Mouse (Mus musculus) gastrocnemius, postnatal 36 days (tissue): ENCODE measurements around the gene Prss33. TPM values are rescaled to one million over a fixed set of nuclear protein-coding genes. Genes with fewer than 3 reads are reported as not detected.

Experiments used
- DNase-seq, 2 experiments: peaks; one replicate each; pipeline ENCODE4 v3.0.0; 2022
- intact Hi-C: fragments of 180-260 bp; cut with DNase I; formaldehyde crosslinking; loops from one replicate; pipeline ENCODE4 v1.15.1; 2025
- microRNA-seq, 2 experiments: library from miRNA; unstranded; fragments of <30 nt; microRNA quantifications; one replicate each; pipeline ENCODE4 v1.2.0; 2021
- total RNA-seq, 2 experiments: library from RNA; stranded (reverse); gene quantifications; 2 replicates each; pipeline ENCODE4 v1.2.3; 2021

The Prss33 gene
- total RNA-seq, 2 experiments from 2014 or later, result not detected

DNA sequence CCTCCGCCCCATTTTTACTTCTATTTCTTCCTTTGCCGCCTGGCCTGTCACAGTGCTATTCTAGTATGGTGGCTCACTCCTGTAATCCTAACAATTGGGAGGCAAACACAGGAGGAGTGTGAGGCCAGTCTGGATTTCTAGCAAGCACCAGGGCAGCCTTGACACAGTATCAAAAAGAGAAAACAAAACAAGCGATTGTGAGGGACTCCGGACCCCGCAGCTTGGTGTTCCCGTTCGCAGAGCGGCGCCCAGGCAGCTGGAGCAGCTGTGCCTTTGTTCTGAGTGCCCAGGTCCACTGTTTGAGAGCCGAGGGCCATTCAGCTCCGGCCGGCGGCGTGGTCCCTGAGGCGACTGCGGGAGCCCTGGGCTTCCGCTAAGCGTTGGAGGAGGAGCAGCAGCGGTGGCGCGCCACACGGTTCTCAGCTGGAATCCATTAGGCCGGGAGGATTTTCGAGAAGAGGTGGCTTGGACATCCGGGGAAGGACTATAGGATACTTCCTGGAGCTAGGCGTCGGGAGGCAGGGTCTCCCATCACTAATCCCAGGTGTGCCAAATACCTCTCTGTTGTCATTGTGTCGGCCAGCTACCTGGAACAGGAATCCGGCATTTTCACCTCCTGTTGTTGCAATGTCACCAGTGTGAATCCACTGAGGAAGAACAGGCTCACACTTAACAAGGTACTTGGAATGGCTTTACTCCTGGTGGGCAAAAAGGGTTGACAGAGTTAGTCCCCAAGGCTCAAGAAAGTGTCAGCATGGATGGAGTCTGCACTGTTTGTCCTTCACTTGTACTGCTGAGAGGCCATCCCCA lies 45.4 kb downstream of the Prss33 start, which contains the start of gene Srrm2:
Srrm2 (plus strand) TSS at position 264 of the 810 bp plus-strand sequence.
- DNase-seq, result peak; percentile 43 to 45
- intact Hi-C loops, result no loop called here

DNA sequence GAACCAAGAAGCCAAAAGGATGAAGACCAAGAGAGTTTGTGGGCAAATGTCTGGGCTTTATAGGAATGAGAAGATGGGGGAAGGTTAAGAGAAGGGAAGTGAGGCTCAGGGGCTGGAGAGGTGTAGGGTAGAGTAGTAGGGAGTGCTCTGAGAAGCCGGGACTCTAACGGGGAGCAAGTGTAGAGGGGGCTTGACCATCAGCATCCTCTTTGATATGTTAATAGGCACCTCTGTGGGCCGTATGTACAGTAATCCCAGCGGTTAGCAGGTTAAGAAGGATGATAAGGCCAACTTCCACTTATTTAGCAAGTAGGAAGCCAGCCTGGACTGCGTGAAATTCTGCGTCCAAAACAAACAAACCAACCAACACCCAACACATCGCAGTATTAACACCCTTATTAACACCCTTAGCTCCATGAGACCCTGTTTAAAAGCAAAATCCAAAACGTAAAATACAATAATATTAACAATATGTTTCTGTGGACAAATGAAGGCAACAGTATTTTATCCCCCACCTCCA lies 46.0 kb downstream of the Prss33 start:
- DNase-seq, result no peak
- intact Hi-C loops, result no loop called here

DNA sequence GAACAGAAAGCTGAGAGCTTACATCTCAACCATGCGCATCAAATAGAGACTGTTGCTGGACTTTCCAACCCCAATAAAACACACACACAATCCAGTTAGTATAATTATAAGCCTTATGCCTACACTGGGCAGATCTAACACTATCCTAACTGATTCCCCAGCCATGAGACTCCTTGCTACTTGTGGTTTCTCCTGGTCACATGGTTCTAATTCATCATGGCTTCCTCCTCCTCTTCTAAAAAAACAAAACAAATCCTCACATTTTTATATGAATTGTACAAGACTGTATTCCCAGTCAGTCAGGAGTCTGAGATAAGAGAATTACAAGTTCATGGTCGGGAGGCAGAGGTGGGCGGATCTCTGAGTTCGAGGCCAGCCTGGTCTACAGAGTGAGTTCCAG lies 46.9 kb downstream of the Prss33 start:
- no peak for DNase-seq
- intact Hi-C loops, result no loop called here

DNA sequence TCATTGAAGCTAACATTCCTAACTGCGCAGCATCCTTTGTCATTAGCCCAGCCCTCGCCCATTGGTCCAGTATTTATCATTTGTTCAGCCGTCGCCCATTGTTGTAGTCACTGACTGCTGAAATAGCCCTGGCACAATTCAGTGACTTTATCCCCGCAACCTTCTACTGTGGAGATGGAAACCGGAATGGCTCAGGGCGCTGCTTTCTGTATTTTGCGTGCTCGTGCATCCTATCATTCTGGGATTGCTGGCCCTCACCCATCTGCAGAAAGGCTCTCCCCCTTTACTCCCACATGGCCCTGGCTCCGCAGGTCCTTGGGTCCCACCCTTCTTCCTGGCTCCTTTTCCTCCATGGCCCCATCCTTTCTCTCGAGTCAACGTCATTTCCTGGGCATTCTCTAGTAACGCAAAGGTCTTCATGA lies 49.3 kb downstream of the Prss33 start:
- intact Hi-C loops, result no loop called here
- DNase-seq, result no peak

DNA sequence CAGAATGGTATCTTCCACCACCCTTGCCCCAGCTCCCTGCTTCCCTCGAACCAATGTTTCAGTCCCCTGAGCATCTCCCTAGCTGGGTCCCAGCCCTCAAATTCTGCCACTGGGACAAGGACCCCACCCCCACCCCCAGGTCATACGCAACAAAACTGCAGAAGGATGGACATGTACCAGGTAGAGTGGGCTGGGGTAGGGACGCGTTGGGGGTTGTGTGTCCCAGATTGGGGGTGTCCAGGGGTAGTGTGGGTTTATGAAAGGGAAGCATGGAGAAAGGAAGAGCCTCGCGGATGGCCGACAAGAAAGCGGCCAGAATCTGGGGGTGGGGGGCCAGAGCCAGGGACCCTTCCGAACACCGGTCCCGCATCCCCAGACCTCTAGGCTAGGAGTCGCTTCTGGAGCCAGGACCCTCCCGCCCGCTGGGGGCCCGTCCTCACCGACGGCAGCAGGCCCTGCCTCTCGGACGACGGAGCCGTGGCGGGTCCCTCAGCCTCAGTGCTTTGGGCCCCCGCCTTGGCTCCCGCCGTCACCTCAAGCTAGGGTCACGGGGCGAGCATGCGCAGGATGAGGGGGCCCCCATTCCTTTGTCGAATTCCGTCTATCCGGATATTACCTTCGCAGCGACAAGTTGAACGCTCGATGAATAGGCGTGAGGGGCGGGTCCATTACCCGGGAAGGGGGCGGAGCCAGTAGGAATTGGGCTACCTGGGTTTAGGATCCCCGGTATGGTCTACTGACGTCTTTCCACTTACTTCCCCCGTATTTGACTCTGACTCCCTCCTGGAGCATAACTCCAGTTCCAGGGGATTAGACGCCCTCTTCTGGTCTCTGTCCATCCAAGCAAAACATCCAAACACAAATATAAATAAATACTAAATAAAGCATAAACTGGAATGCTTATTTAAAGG lies 50.0 kb downstream of the Prss33 start, which contains the start of gene Flywch2:
Flywch2 (minus strand) TSS at position 521 of the 911 bp plus-strand sequence.
- intact Hi-C loops, result no loop called here
- peak; percentile 34 to 39 for DNase-seq

DNA sequence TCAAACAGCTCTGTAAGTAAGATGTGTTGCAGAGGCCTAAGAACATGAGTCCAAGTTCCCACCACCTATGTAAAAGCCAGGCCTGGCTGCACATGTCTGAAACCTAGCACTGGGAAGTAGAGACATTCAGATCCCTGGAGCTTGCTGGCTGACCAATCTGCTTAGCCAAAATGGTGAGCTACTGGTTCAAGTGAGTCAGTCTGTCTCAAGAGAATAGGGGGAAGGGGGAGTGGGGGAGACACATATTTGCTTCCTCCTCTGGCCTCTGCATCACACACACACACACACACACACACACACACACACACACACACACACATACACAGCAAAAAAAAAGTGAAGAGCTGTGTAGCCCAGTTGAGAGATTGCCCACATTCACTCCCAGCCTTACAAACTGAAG lies 52.5 kb downstream of the Prss33 start:
- DNase-seq, result no peak
- intact Hi-C loops, result no loop called here

Small RNA genes lying within 50 kb of the gene (microRNA-seq; reads per million reads assigned to microRNA genes)
- gene Mir5125, result 0.74 to 2.5 reads per million in 2 experiments

Other genes with a start within 250 kb of the Prss33 start
- gene Zfp13, start 236.6 kb downstream of the Prss33 start, total RNA-seq, result 1 to 10 TPM; 1.5 to 1.8 TPM
- gene Zscan10, start 235.2 kb downstream of the Prss33 start, total RNA-seq, result not detected
- gene Mmp25, start 190.8 kb downstream of the Prss33 start, total RNA-seq, result not detected
- not detected for gene Bicdl2, start 175.6 kb downstream of the Prss33 start, total RNA-seq
- gene Hcfc1r1, start 162.5 kb downstream of the Prss33 start, total RNA-seq, result 100 to 1,000 TPM; 125 TPM
- 1 to 10 TPM; 7.6 to 9.2 TPM for gene Thoc6, start 162.2 kb downstream of the Prss33 start, total RNA-seq
- 10 to 100 TPM; 38.1 to 49.0 TPM for gene Tnfrsf12a, start 158.6 kb downstream of the Prss33 start, total RNA-seq
- not detected for gene Cldn6, start 156.8 kb downstream of the Prss33 start, total RNA-seq
- not detected for gene Cldn9, start 152.0 kb downstream of the Prss33 start, total RNA-seq
- gene 1520401A03Rik, start 113.3 kb downstream of the Prss33 start, total RNA-seq, result not detected
- under 1 TPM; 0.52 to 0.64 TPM for gene Pkmyt1, start 109.7 kb downstream of the Prss33 start, total RNA-seq
- gene Paqr4, start 95.2 kb downstream of the Prss33 start, total RNA-seq, result 1 to 10 TPM; 3.6 to 4.0 TPM
- gene Kremen2, start 90.2 kb downstream of the Prss33 start, total RNA-seq, result not detected
- 10 to 100 TPM; 34.3 to 38.0 TPM for gene Flywch1, start 64.5 kb downstream of the Prss33 start, total RNA-seq
- under 1 TPM in 1 of 2 experiments, not detected in 1; 0.46 TPM for gene Flywch2, start 50.0 kb downstream of the Prss33 start, total RNA-seq
- 100 to 1,000 TPM; 153 to 189 TPM for gene Srrm2, start 45.5 kb downstream of the Prss33 start, total RNA-seq
- gene Elob, start 6.9 kb downstream of the Prss33 start, total RNA-seq, result 100 to 1,000 TPM; 270 to 297 TPM
- not detected for gene Prss32, start 7.8 kb upstream of the Prss33 start, total RNA-seq
- under 1 TPM in 1 of 2 experiments, not detected in 1; 0.37 TPM for gene Prss41, start 8.1 kb upstream of the Prss33 start, total RNA-seq
- not detected for gene Prss21, start 32.0 kb upstream of the Prss33 start, total RNA-seq
- not detected for gene Dcpp1, start 44.8 kb upstream of the Prss33 start, total RNA-seq
- gene Dcpp2, start 44.8 kb upstream of the Prss33 start, total RNA-seq, result not detected
- not detected for gene Dcpp3, start 81.4 kb upstream of the Prss33 start, total RNA-seq
- not detected for gene Sbp, start 105.6 kb upstream of the Prss33 start, total RNA-seq
- gene Sbpl, start 119.2 kb upstream of the Prss33 start, total RNA-seq, result not detected
- gene Prss30, start 144.5 kb upstream of the Prss33 start, total RNA-seq, result not detected
- gene Prss22, start 162.0 kb upstream of the Prss33 start, total RNA-seq, result not detected
- not detected for gene Prss27, start 202.1 kb upstream of the Prss33 start, total RNA-seq
- gene Kctd5, start 237.4 kb upstream of the Prss33 start, total RNA-seq, result 1 to 10 TPM; 7.6 to 8.8 TPM